Mouse (Mus musculus): ENCODE data around the gene Eif3g. TPM values are rescaled to one million over a fixed set of nuclear protein-coding genes. Genes with fewer than 3 reads are reported as not detected.

Gene Eif3g
- polyA plus RNA-seq, 2 experiments, result 104 to 170 TPM

DNA sequence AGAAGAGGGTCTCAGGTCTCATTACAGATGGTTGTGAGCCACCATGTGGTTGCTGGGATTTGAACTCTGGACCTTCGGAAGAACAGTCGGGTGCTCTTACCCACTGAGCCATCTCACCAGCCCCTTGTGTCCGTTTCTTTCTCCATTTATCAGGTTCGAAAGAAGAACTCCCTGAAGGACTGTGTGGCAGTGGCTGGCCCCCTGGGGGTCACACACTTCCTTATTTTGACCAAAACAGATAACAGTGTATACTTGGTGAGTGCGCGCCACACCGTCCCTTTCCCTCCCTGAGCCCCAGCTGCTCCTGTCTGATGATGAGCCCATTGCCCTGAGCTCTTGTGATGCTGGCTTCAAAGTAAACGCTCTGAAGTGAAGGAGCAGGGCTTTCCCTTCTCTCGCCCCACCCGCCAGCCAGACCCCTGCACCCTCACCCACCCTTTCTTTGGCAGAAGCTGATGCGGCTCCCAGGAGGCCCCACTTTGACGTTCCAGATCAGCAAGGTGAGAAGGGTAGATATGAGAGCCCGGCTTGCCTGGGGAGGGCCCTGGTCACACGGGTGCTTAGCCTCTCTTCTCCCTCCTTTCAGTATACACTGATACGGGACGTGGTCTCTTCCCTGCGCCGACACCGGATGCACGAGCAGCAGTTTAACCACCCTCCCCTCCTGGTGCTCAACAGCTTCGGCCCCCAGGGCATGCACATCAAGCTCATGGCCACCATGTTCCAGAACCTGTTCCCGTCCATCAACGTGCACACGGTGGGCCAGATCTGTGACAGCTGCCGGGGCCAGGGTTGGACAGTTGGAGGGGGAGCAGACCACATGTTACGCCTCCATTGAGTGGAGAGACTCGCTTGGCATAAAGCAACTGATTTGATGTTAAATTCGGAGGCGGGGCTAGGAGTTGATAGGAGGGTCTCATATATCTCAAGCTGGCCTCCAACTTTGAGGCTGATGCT is 9.0 kb downstream of the Eif3g start:
- Histone ChIP-seq H3K4me3 (ENCODE audit: insufficient read depth in 1 of 2, low read depth in 2 of 2, low read length in 2 of 2) (peak overlapping the region; percentile 58 to 70), H3K27me3 (ENCODE audit: control insufficient read depth, insufficient read depth, low read length) (no peaks in the 10 kb centered on the region), H3K4me2 (ENCODE audit: low read depth) (peak overlapping the region; percentile 82), H3K9me3 (ENCODE audit: control insufficient read depth, low read length) (no peaks in the 10 kb centered on the region; the same call in 1 of the 2 replicates), H3K36me3 (replicated peaks; ENCODE audit: control insufficient read depth, insufficient read depth, low read depth) (peaks cover 42% of the 10 kb centered on the region), H3K27ac (peak overlapping the region; percentile 79), H3K9ac (replicated peaks) (peak overlapping the region; percentile 81), H3K4me1 (replicated peaks; ENCODE audit: control insufficient read depth in 2 of 2, insufficient read depth in 2 of 2, low read length in 1 of 2) (peaks cover 9 to 15% of the 10 kb centered on the region in 2 experiments)
- 27% methylated on average over 29 of the region's 29 CpGs for WGBS (ENCODE audit: insufficient replicate concordance)
- TF ChIP-seq CTCF (IDR thresholded peaks at IDR 0.05; ENCODE audit: low read depth), result no peak
- TF ChIP-seq EP300 (IDR thresholded peaks at IDR 0.05; ENCODE audit: low read depth), result peak; percentile 61
- ATAC-seq (ENCODE audit: insufficient read depth) (peak; percentile 64), DNase-seq (ENCODE audit: low read depth in 3 of 3, low spot score in 3 of 3) (peak; percentile 63 to 69 (median 64))

DNA sequence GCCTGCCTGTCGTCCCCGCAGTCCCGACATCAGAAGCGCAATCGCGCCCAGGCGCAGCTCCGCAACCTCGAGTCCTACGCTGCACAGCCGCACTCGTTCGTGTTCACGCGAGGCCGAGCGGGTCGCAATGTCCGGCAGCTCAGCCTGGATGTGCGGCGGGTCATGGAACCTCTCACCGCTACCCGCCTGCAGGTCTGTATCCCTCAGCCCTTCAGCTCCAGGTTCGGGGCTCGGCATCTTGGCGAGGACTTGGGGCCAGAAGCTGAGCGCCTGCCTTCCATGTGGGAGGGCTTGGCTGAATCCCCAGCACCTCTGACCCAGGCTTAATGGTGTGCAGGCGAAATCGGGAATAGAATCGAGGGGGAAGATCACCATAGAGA is 10.0 kb downstream of the Eif3g start:
- peak; percentile 8; the same call in 1 of the 2 replicates for ATAC-seq (ENCODE audit: insufficient read depth)
- H3K9ac ChIP-seq (replicated peaks), result peak overlapping the region; percentile 81
- peak overlapping the region; percentile 82 for H3K4me2 ChIP-seq (ENCODE audit: low read depth)
- peak overlapping the region; percentile 70 to 75 for H3K4me3 ChIP-seq (ENCODE audit: insufficient read depth in 1 of 2, low read depth in 2 of 2, low read length in 2 of 2)
- under 1% methylated on average over 30 of the region's 30 CpGs for WGBS (ENCODE audit: insufficient replicate concordance)
- no peak for DNase-seq (ENCODE audit: low read depth in 3 of 3, low spot score in 3 of 3)
- H3K4me1 ChIP-seq (replicated peaks; ENCODE audit: control insufficient read depth in 2 of 2, insufficient read depth in 2 of 2, low read length in 1 of 2), result peaks cover 9 to 15% of the 10 kb centered on the region in 2 experiments
- no peaks in the 10 kb centered on the region for H3K27me3 ChIP-seq (ENCODE audit: control insufficient read depth, insufficient read depth, low read length)
- no peak for TF ChIP-seq EP300 (IDR thresholded peaks at IDR 0.05; ENCODE audit: low read depth)
- TF ChIP-seq CTCF (IDR thresholded peaks at IDR 0.05; ENCODE audit: low read depth), result no peak
- peaks cover 35% of the 10 kb centered on the region for H3K36me3 ChIP-seq (replicated peaks; ENCODE audit: control insufficient read depth, insufficient read depth, low read depth)
- no peaks in the 10 kb centered on the region; the same call in 1 of the 2 replicates for H3K9me3 ChIP-seq (ENCODE audit: control insufficient read depth, low read length)
- H3K27ac ChIP-seq, result peak overlapping the region; percentile 61

DNA sequence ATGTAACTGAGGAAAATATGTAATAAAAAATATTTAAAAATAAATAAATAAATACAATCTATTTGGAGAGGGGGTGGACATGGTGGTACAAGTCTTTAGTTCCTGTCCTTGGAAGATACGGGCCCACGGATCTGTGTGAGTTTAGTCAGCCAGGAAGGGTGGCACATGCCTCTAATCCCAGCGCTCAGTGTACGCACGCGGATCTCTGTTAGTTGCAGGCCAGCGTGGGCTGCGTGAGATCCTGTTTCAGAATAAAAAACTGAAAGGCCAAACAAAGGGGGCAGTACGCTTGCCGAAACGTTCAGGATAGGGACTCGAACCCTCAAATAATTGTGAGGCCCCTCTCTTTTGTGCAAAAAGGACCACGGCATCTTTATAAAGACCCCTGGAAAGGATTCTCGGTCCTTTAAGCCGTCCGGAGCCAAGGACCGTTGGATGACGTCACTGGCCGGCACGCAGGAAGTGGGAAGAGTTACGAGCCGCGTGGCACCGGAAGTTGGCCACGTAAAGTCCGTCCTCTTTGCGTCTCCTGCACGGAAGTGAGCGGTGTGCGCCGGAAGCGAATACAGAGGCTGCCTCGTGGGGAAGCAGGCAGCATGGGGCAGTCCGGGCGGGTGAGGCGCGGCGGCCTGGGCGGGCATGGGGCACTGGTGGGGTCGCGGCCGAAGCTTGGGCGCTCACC is 10.6 kb downstream of the Eif3g start, which contains the start of gene Ppan:
TSS of gene Ppan (plus strand) at position 472 of the 682 bp plus-strand sequence.
- Histone ChIP-seq H3K9me3 (ENCODE audit: control insufficient read depth, low read length) (no peaks in the 10 kb centered on the region; the same call in 1 of the 2 replicates), H3K4me2 (ENCODE audit: low read depth) (peak within 1 kb of the TSS; percentile 82), H3K27ac (peak within 1 kb of the TSS; percentile 73), H3K36me3 (replicated peaks; ENCODE audit: control insufficient read depth, insufficient read depth, low read depth) (peaks cover 33% of the 10 kb centered on the region), H3K27me3 (ENCODE audit: control insufficient read depth, insufficient read depth, low read length) (no peaks in the 10 kb centered on the region), H3K9ac (replicated peaks) (peak within 1 kb of the TSS; percentile 83), H3K4me3 (ENCODE audit: insufficient read depth in 1 of 2, low read depth in 2 of 2, low read length in 2 of 2) (peak within 1 kb of the TSS; percentile 70 to 75), H3K4me1 (replicated peaks; ENCODE audit: control insufficient read depth in 2 of 2, insufficient read depth in 2 of 2, low read length in 1 of 2) (peaks cover 9 to 15% of the 10 kb centered on the region in 2 experiments)
- DNase-seq (ENCODE audit: low read depth in 3 of 3, low spot score in 3 of 3) (peak; percentile 91 to 94 (median 91)), ATAC-seq (ENCODE audit: insufficient read depth) (peak; percentile 88)
- WGBS (ENCODE audit: insufficient replicate concordance), result under 1% methylated on average over 43 of the region's 43 CpGs
- TF ChIP-seq EP300 (IDR thresholded peaks at IDR 0.05; ENCODE audit: low read depth), result no peak
- no peak for TF ChIP-seq CTCF (IDR thresholded peaks at IDR 0.05; ENCODE audit: low read depth)

DNA sequence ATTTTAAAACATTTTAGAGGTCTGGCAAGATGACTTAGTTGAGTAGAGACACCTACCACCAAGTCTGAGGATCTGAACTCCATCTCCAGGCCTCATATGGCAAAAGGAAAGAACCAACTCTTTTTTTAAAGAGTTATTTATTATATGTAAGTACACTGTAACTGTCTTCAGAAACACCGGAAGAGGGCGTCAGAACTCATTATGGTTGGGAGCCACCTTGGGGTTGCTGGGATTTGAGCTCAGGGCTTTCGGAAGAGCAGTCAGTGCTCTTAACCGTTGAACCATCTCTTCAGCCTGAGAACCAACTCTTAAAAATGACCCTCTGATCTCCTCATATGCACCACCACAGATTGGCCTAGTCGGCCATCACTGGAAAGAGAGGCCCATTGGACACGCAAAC is 11.2 kb downstream of the Eif3g start:
- Histone ChIP-seq H3K4me2 (ENCODE audit: low read depth) (peak overlapping the region; percentile 82), H3K4me1 (replicated peaks; ENCODE audit: control insufficient read depth in 2 of 2, insufficient read depth in 2 of 2, low read length in 1 of 2) (peaks cover 9 to 15% of the 10 kb centered on the region in 2 experiments), H3K27ac (no peak overlapping the region), H3K4me3 (ENCODE audit: insufficient read depth in 1 of 2, low read depth in 2 of 2, low read length in 2 of 2) (no peak overlapping the region), H3K9me3 (ENCODE audit: control insufficient read depth, low read length) (no peaks in the 10 kb centered on the region; the same call in 1 of the 2 replicates), H3K9ac (replicated peaks) (no peak overlapping the region), H3K27me3 (ENCODE audit: control insufficient read depth, insufficient read depth, low read length) (no peaks in the 10 kb centered on the region), H3K36me3 (replicated peaks; ENCODE audit: control insufficient read depth, insufficient read depth, low read depth) (peaks cover 30% of the 10 kb centered on the region)
- no peak for TF ChIP-seq EP300 (IDR thresholded peaks at IDR 0.05; ENCODE audit: low read depth)
- TF ChIP-seq CTCF (IDR thresholded peaks at IDR 0.05; ENCODE audit: low read depth), result no peak
- WGBS (ENCODE audit: insufficient replicate concordance), result 84% methylated on average over 6 of the region's 6 CpGs
- ATAC-seq (ENCODE audit: insufficient read depth) (no peak), DNase-seq (ENCODE audit: low read depth in 3 of 3, low spot score in 3 of 3) (no peak)
